Mouse (Mus musculus) kidney, postnatal 0 days (tissue): ENCODE results near the gene Sdad1. TPM values are rescaled to one million over a fixed set of nuclear protein-coding genes. Genes with fewer than 3 reads are reported as not detected.

Experiments
- ATAC-seq: fragments of 200-750 bp; cut with Nextera tagmentation; replicated peaks from 2 replicates; pipeline ENCODE4 v1.8.0; 2017; ENCODE audit warnings: low read depth, moderate number of reproducible peaks, moderate TSS enrichment, moderate library complexity; ENCODE audit not compliant: low FRiP score
- DNase-seq: peaks from one replicate; pipeline ENCODE4 v3.0.0-alpha.2; 2016; ENCODE audit warnings: low spot score
- H3K27ac ChIP-seq: fragments of 300-500 bp; sonication (generic); 2 replicates; pipeline ENCODE4 v1.5.1; 2014; ENCODE audit warnings: mild to moderate bottlenecking
- H3K27me3 ChIP-seq: fragments of 300-500 bp; sonication (generic); 2 replicates; pipeline ENCODE4 v1.6.1; 2014; ENCODE audit warnings: low read length, mixed read lengths; ENCODE audit not compliant: insufficient read depth
- H3K36me3 ChIP-seq: fragments of 300-500 bp; sonication (generic); 2 replicates; pipeline ENCODE4 v1.6.1; 2014; ENCODE audit warnings: low read length, mixed read lengths; ENCODE audit not compliant: insufficient read depth
- H3K4me1 ChIP-seq: fragments of 300-500 bp; sonication (generic); replicated peaks from 2 replicates; pipeline ENCODE4 v1.6.1; 2014; ENCODE audit warnings: antibody characterized with exemption, low read length, mixed read lengths; ENCODE audit not compliant: insufficient read depth
- H3K4me2 ChIP-seq: fragments of 300-500 bp; sonication (generic); 2 replicates; pipeline ENCODE4 v1.6.1; 2014; ENCODE audit warnings: mild to moderate bottlenecking, low read length, moderate library complexity, mixed read lengths
- H3K4me3 ChIP-seq: fragments of 300-500 bp; sonication (generic); replicated peaks from 2 replicates; pipeline ENCODE4 v1.5.1; 2014; ENCODE audit warnings: low read depth, low read length
- H3K9ac ChIP-seq: fragments of 300-500 bp; sonication (generic); 2 replicates; pipeline ENCODE4 v1.6.1; 2014; ENCODE audit warnings: low read depth, low read length
- H3K9me3 ChIP-seq: fragments of 300-500 bp; sonication (generic); replicated peaks from 2 replicates; pipeline ENCODE4 v1.6.1; 2016; ENCODE audit warnings: low read length, inconsistent platforms, mixed read lengths
- CTCF ChIP-seq: IDR thresholded peaks from 2 replicates; pipeline ENCODE4 v1.5.1; 2016; ENCODE audit warnings: antibody characterized with exemption, low read depth, mild to moderate bottlenecking, moderate library complexity
- WGBS: fragments of 180-500 bp; shearing (Covaris S2); extraction: QIAGEN DNeasy Blood & Tissue Kit; methylation state at CpG from one replicate; pipeline ENCODE4 v1.1.7; 2014; 5-methylcytosine and 5-hydroxymethylcytosine counted together
- polyA plus RNA-seq: library from polyadenylated mRNA; unstranded; fragments of >200 nt; fragmentation: Nextera tagmentation; extraction: Ambion mirVana; gene quantifications from 2 replicates; pipeline ENCODE4 v1.2.1, GENCODE M21; 2015

Sdad1 gene
- polyA plus RNA-seq, 1 experiment from 2014 or later = 33.8 TPM

GRCm38 (mm10) chr5:92277437-92278394, 32.6 kb downstream of the Sdad1 start, which contains the start of gene Naaa:
Naaa (minus strand) TSS chr5:92278170.
- Histone ChIP-seq H3K9me3 (no peaks in the 10 kb centered on the region), H3K4me2 (peak within 1 kb of the TSS; percentile 88), H3K27me3 (no peaks in the 10 kb centered on the region), H3K9ac (peak within 1 kb of the TSS; percentile 62), H3K27ac (peak within 1 kb of the TSS; percentile 68), H3K4me1 (no peaks in the 10 kb centered on the region), H3K36me3 (no peaks in the 10 kb centered on the region), H3K4me3 (peak within 1 kb of the TSS; percentile 66)
- TF ChIP-seq CTCF = peak; percentile 63
- 3% methylated on average over 54 of the region's 54 CpGs for WGBS
- DNase-seq (peak; percentile 94), ATAC-seq (peak; percentile 94)

GRCm38 (mm10) chr5:92270496-92270895, 39.8 kb downstream of the Sdad1 start:
- Histone ChIP-seq H3K9me3 (no peaks in the 10 kb centered on the region), H3K4me3 (no peak overlapping the region), H3K27me3 (no peaks in the 10 kb centered on the region), H3K9ac (no peak overlapping the region), H3K27ac (no peak overlapping the region), H3K4me2 (no peak overlapping the region), H3K36me3 (no peaks in the 10 kb centered on the region), H3K4me1 (no peaks in the 10 kb centered on the region)
- TF ChIP-seq CTCF = no peak
- ATAC-seq (no peak), DNase-seq (no peak)
- 82% methylated on average over 7 of the region's 7 CpGs for WGBS

GRCm38 (mm10) chr5:92263761-92264359, 46.4 kb downstream of the Sdad1 start:
- ATAC-seq (peak; percentile 58; the same call in 1 of the 2 replicates), DNase-seq (peak; percentile 71)
- H3K27ac ChIP-seq = no peak overlapping the region

GRCm38 (mm10) chr5:92262646-92263045, 47.6 kb downstream of the Sdad1 start:
- 75% methylated on average over 8 of the region's 8 CpGs for WGBS
- DNase-seq (no peak), ATAC-seq (no peak)
- no peak overlapping the region for H3K9ac ChIP-seq
- H3K27me3 ChIP-seq = no peaks in the 10 kb centered on the region
- H3K9me3 ChIP-seq = no peaks in the 10 kb centered on the region
- H3K4me2 ChIP-seq = no peak overlapping the region
- peaks cover 6% of the 10 kb centered on the region; the same call in 1 of the 2 replicates for H3K4me1 ChIP-seq
- H3K27ac ChIP-seq = no peak overlapping the region
- no peak overlapping the region for H3K4me3 ChIP-seq
- no peaks in the 10 kb centered on the region for H3K36me3 ChIP-seq
- TF ChIP-seq CTCF = no peak

More at GRCm38 (mm10) chr5:92263761-92264359, 46.4 kb downstream of the Sdad1 start:
- H3K4me1 ChIP-seq = peaks cover 6% of the 10 kb centered on the region; the same call in 1 of the 2 replicates
- H3K9ac ChIP-seq = no peak overlapping the region
- H3K36me3 ChIP-seq = no peaks in the 10 kb centered on the region
- no peak for TF ChIP-seq CTCF
- no peaks in the 10 kb centered on the region for H3K27me3 ChIP-seq
- H3K4me3 ChIP-seq = no peak overlapping the region
- WGBS = 37% methylated on average over 4 of the region's 4 CpGs
- H3K4me2 ChIP-seq = no peak overlapping the region
- no peaks in the 10 kb centered on the region for H3K9me3 ChIP-seq

GRCm38 (mm10) chr5:92256218-92256617, 54.1 kb downstream of the Sdad1 start, which contains the start of gene Ppef2:
Ppef2 (minus strand) TSS chr5:92256278.
- Histone ChIP-seq H3K4me2 (no peak within 1 kb of the TSS), H3K27me3 (no peaks in the 10 kb centered on the region), H3K36me3 (no peaks in the 10 kb centered on the region), H3K9ac (no peak within 1 kb of the TSS), H3K27ac (0 out of 2 replicates have a peak within 1 kb of the TSS, but pooled peaks have one; percentile 27), H3K9me3 (no peaks in the 10 kb centered on the region), H3K4me3 (no peak within 1 kb of the TSS), H3K4me1 (peaks cover 13% of the 10 kb centered on the region; the same call in 1 of the 2 replicates)
- ATAC-seq (no peak), DNase-seq (peak; percentile 15)
- 26% methylated on average over 6 of the region's 6 CpGs for whole genome bisulfite sequencing
- TF ChIP-seq CTCF = no peak

GRCm38 (mm10) chr5:92254476-92254875, 55.8 kb downstream of the Sdad1 start:
- Histone ChIP-seq H3K36me3 (no peaks in the 10 kb centered on the region), H3K9me3 (no peaks in the 10 kb centered on the region), H3K27me3 (no peaks in the 10 kb centered on the region), H3K4me3 (no peak overlapping the region), H3K27ac (no peak overlapping the region), H3K4me2 (no peak overlapping the region), H3K4me1 (peaks cover 13% of the 10 kb centered on the region; the same call in 1 of the 2 replicates), H3K9ac (no peak overlapping the region)
- no peak for DNase-seq
- TF ChIP-seq CTCF = no peak
- ATAC-seq = no peak
- 31% methylated on average over 6 of the region's 6 CpGs for WGBS
